Mouse (Mus musculus) liver, adult 2 months (tissue): ENCODE measurements around the gene Abcf1. TPM values are rescaled to one million over a fixed set of nuclear protein-coding genes. Genes with fewer than 3 reads are reported as not detected.
"Not testable (repeated sequence)": the region's sequence is repeated elsewhere in the genome, so short reads cannot be mapped to it uniquely, and the experiment has no call there.

Experiments
- DNase-seq: peaks from one replicate; pipeline ENCODE4 v3.0.0-alpha.2; 2011; ENCODE audit warnings: low read depth, low spot score; ENCODE audit errors: extremely low read depth
- H3K27ac ChIP-seq: fragments of 200-500 bp; replicated peaks from 2 replicates; pipeline ENCODE4 v1.5.1; 2012; ENCODE audit warnings: low read depth, mild to moderate bottlenecking, control low read depth, inconsistent platforms, low read length; ENCODE audit not compliant: insufficient read depth
- H3K27me3 ChIP-seq: fragments of 200-500 bp; 2 replicates; pipeline ENCODE4 v1.6.1; 2012; ENCODE audit warnings: mild to moderate bottlenecking, moderate library complexity, low read length, inconsistent platforms; ENCODE audit not compliant: control insufficient read depth, insufficient read depth
- H3K36me3 ChIP-seq: fragments of 200-500 bp; 2 replicates; pipeline ENCODE4 v1.6.1; 2012; ENCODE audit warnings: low read length, inconsistent platforms; ENCODE audit not compliant: control insufficient read depth, insufficient read depth
- H3K4me1 ChIP-seq: fragments of 200-500 bp; 2 replicates; pipeline ENCODE4 v1.6.1; 2011; ENCODE audit warnings: low read length; ENCODE audit not compliant: control insufficient read depth, insufficient read depth
- H3K4me3 ChIP-seq: fragments of 200-500 bp; 2 replicates; pipeline ENCODE4 v1.5.1; 2011; ENCODE audit warnings: low read depth, mild to moderate bottlenecking, control low read depth, low read length, moderate library complexity; ENCODE audit not compliant: insufficient read depth
- H3K79me2 ChIP-seq: fragments of 200-500 bp; 2 replicates; pipeline ENCODE4 v1.6.1; 2012; ENCODE audit warnings: inconsistent platforms, mild to moderate bottlenecking, low read length, moderate library complexity; ENCODE audit not compliant: control insufficient read depth, insufficient read depth
- H3K9ac ChIP-seq: fragments of 200-500 bp; 2 replicates; pipeline ENCODE4 v1.6.1; 2012; ENCODE audit warnings: low read depth, mild to moderate bottlenecking, control low read depth, inconsistent platforms, low read length
- CTCF ChIP-seq: fragments of 200-500 bp; IDR thresholded peaks from 2 replicates; pipeline ENCODE4 v1.5.1; 2011; ENCODE audit warnings: low read depth, low read length, control low read depth
- POLR2A ChIP-seq: fragments of 200-500 bp; IDR thresholded peaks from 2 replicates; pipeline ENCODE4 v1.6.1; 2011; ENCODE audit warnings: low read length, control low read depth; ENCODE audit not compliant: insufficient read depth; ENCODE audit errors: extremely low read depth
- WGBS: fragments of 180-500 bp; shearing (Covaris S2); methylation state at CpG from one replicate; pipeline ENCODE4 v1.1.7; 2018; 5-methylcytosine and 5-hydroxymethylcytosine counted together
- polyA plus RNA-seq: library from polyadenylated mRNA; depleted of rRNA; stranded (reverse); fragments of >200 nt; gene quantifications from 2 replicates; pipeline ENCODE4 v1.2.3, GENCODE M21; 2012; rRNA removed
- total RNA-seq: library from RNA; depleted of rRNA; stranded (reverse); fragments of >200 nt; gene quantifications from 2 replicates; pipeline ENCODE4 v1.2.3, GENCODE M21; 2014; rRNA removed

The Abcf1 gene
- total RNA-seq (24.1 and 24.6 TPM in 2 replicates), polyA plus RNA-seq (41.1 and 43.2 TPM in 2 replicates)

DNA sequence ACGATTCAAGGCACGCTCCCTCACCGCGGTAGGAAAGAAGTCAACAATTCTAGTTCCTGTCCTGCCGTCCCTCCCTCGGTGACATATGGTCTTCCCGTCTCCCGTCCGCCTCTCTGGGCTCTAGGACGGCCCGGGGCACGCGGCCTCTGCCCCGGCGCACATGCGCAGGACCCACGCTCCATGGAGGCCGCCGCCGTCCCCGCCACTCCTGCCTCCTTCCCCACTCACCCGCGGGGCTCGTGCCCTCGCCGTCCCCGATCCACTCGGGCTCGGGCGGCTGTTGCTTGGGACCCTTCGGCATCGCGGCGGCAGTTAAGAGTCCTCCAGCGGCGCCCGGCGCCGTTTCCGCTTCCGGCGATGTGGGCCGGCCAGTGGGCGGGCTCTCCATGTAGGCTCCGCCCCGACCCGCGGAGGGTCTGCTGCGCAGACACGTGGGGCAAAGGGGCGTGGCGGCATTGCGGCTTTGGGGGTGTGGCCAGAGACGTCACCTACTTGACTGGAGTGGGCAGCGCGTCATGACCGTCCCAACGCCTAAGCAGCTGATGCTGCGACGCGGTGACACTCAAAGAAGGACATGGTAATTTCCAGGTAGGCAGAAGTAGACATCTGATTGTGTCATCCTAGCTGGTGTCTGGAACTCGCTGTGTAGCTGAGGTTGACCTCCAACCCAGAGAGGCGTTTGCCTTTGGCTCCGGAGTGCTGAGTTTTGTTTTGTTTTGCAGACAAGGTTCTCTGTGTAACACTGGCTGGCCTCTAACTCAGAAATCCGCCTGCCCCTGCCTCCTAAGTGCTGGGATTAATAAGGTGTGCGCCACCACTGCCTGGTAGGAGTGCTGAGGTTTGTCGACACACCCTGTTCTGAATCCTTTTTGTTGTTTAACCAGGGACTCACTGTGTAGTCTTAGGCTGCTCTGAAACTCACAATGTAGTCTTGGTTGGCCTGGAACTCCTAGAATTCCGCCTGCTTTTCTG lies at the start of gene Abcf1:
Gene Abcf1 (minus strand): TSS at position 344 of the 972 bp plus-strand sequence.
- Histone ChIP-seq H3K4me1 (peaks cover 14% of the 10 kb centered on the region), H3K9ac (peak within 1 kb of the TSS; percentile 90), H3K36me3 (peaks cover 2% of the 10 kb centered on the region; the same call in 1 of the 2 replicates), H3K79me2 (peaks cover 13% of the 10 kb centered on the region; the same call in 1 of the 2 replicates), H3K4me3 (peak within 1 kb of the TSS; percentile 84), H3K27me3 (no peaks in the 10 kb centered on the region), H3K27ac (peak within 1 kb of the TSS; percentile 77)
- TF ChIP-seq POLR2A (peak; percentile 40; the same call in 1 of the 2 replicates), CTCF (no peak)
- 1% methylated on average over 68 of the region's 68 CpGs for WGBS
- DNase-seq: peak; percentile 90

DNA sequence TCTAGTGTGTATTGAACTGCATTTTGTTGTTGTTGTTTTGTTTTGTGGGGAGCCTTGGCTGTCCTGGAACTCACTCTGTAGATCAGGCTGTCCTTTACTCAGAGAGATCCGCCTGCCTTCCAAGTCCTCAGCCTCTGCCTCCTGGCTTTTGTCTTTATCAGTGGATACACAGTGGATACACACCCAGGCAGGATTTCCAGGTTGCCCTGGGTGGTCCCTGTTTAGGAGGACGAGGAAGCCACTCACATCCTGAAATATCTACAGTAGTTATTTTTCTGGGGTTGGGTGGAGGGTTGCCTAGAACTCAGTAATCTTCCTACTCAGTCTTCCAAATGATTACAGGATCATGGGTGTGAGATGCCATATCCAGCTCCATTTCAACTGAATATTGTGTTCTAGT lies 49.4 kb upstream of the Abcf1 start:
- no peak for DNase-seq
- no peaks in the 10 kb centered on the region for H3K79me2 ChIP-seq
- H3K4me3 ChIP-seq: 0 out of 2 replicates have a peak overlapping the region, but pooled peaks have one; percentile 5
- peaks cover 8% of the 10 kb centered on the region for H3K4me1 ChIP-seq
- H3K27me3 ChIP-seq: no peaks in the 10 kb centered on the region
- TF ChIP-seq POLR2A (no peak), CTCF (no peak)
- no peak overlapping the region for H3K9ac ChIP-seq
- no peak overlapping the region for H3K27ac ChIP-seq
- H3K36me3 ChIP-seq: peaks cover 6% of the 10 kb centered on the region; the same call in 1 of the 2 replicates
- 66% methylated on average over 2 of the region's 2 CpGs for WGBS

DNA sequence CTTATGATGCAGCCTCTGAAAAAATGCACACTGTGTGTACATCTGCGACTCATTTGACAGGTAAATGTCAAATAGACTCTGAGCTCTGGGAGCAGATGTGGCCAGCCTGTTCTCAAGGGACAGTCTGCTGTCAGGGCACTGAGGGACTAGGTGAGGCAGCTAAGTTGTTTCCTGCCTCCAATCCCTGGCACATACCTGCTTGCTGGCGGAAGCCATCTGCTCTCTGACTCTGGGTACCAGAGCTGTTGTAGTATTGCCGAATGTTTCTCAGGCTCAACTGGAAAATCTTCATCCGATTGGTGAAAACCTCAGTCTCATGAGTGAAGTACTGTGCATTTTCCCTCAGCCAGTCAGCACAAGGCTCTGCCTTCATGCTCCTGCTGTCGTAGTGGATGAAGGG lies 47.5 kb upstream of the Abcf1 start:
- peaks cover 6% of the 10 kb centered on the region; the same call in 1 of the 2 replicates for H3K36me3 ChIP-seq
- TF ChIP-seq POLR2A (no peak), CTCF (no peak)
- no peaks in the 10 kb centered on the region for H3K79me2 ChIP-seq
- no peak overlapping the region for H3K27ac ChIP-seq
- H3K9ac ChIP-seq: no peak overlapping the region
- 91% methylated on average over 5 of the region's 5 CpGs for WGBS
- H3K4me1 ChIP-seq: 0 out of 2 replicates have a peak, but pooled peaks cover 3% of the 10 kb centered on the region
- no peak for DNase-seq
- H3K4me3 ChIP-seq: no peak overlapping the region
- no peaks in the 10 kb centered on the region for H3K27me3 ChIP-seq

DNA sequence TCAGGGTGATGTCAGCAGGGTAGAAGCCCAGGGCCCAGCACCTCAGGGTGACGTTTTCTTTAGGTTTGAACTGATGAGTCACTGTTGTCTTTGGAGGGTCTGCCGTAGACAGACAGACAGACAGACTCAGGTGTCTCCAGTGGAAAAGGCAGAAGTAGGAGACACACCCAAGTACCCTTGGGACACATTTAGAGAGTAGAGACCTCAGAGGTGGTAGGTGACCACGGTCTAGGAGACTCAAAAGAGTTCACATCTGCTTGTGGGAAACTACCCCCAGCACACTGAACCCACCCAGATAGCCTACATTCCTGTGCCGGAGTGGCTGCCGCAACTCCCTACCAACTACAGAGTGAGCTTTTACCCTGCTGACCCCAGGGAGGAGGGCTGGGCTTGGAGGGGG lies 45.4 kb upstream of the Abcf1 start:
- 98% methylated on average over 5 of the region's 5 CpGs for WGBS
- Histone ChIP-seq H3K4me1 (no peaks in the 10 kb centered on the region), H3K36me3 (peaks cover 6% of the 10 kb centered on the region; the same call in 1 of the 2 replicates), H3K4me3 (no peak overlapping the region), H3K27me3 (no peaks in the 10 kb centered on the region), H3K79me2 (no peaks in the 10 kb centered on the region), H3K9ac (no peak overlapping the region), H3K27ac (no peak overlapping the region)
- DNase-seq: no peak
- TF ChIP-seq CTCF: no peak
- TF ChIP-seq POLR2A: no peak

DNA sequence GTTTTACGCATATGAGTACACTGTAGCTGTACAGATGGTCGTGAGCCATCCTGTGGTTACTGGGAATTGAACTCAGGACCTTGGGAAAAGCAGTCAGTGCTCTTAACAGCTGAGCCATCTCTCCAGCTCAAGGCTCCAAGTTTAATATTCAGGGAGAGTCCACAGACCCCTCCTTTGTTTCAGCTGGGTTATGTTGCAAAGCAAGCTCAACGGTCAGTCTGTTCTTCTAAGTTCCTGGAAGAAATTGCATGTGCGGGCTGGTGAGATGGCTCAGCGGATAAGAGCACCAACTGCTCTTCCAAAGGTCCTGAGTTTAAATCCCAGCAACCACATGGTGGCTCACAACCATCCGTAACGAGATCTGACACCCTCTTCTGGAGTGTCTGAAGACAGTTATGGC lies 34.8 kb upstream of the Abcf1 start:
- not testable (repeated sequence) for H3K9ac ChIP-seq, H3K36me3 ChIP-seq, H3K4me1 ChIP-seq, H3K27ac ChIP-seq, H3K27me3 ChIP-seq, H3K4me3 ChIP-seq, DNase-seq
- peaks cover 32% of the 10 kb centered on the region for H3K79me2 ChIP-seq
- 75% methylated on average over 7 of the region's 7 CpGs for WGBS

DNA sequence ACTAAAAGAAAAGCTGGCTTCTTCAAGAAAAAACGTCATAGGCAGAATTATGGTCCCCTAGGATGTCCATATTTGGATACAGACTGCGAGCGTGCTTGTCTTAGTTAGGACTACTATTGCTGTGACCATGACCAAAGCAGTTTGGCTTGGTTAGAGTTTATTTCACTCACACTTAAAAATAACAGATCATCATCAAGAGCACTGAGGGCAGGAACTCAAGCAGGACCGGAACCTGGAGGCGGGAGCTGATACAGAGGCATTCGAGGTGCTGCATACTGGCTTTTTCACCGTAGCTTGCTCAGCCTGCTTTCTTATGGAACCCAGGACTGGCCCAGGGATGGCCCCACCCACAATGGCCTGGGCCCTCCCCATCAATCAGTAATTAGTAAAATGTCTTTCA lies 33.8 kb upstream of the Abcf1 start:
- DNase-seq: no peak
- H3K4me3 ChIP-seq: no peak overlapping the region
- H3K27ac ChIP-seq: no peak overlapping the region
- no peaks in the 10 kb centered on the region for H3K27me3 ChIP-seq
- TF ChIP-seq CTCF: no peak
- no peak for TF ChIP-seq POLR2A
- WGBS: 95% methylated on average over 7 of the region's 7 CpGs
- H3K36me3 ChIP-seq: no peaks in the 10 kb centered on the region; the same call in 1 of the 2 replicates
- no peak overlapping the region for H3K9ac ChIP-seq
- H3K79me2 ChIP-seq: peaks cover 32% of the 10 kb centered on the region
- H3K4me1 ChIP-seq: peaks cover 1% of the 10 kb centered on the region; the same call in 1 of the 2 replicates
